Mouse (Mus musculus) urinary bladder, postnatal 14 days (tissue): ENCODE measurements around the gene Eif2b2.

Experiments used
- DNase-seq: peaks from one replicate; pipeline ENCODE4 v3.0.0; 2021; ENCODE audit warnings: low spot score

The Eif2b2 gene

GRCm38 (mm10) chr12:85252083-85252482 is 32.8 kb downstream of the Eif2b2 start:
- no peak for DNase-seq

DNA sequence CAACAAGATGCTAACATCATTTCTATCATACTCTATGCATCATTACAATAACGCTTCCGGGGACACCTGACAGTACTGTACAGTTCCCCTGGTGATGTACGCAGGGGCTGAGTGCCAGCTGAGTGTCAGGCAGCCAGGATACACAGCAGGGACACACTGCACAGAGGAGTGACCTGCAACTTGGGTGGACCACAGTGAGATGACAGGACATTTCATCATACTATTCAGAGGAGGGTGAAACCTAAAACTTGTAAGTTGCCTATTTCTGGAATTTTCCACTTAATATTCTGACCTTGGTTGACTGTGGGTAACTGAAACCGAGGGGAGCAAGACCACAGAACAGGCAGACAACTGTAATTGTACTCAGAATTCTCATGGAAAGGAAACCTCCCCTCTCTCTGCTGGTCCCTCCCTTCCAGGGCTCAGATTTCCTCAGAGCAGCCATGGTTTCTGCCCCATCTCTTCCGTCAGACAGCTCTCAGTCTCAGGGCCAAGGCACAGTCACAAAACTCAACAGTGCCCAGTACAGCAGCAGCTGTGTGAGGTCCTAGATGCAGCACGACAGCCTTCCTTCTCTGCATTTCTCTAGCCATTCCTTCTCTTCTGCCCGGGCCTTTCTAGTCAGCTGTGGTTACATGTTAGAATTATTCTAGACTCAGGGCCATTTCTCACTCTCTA is 36.9 kb downstream of the Eif2b2 start:
- no peak for DNase-seq

GRCm38 (mm10) chr12:85257008-85257639 is 37.8 kb downstream of the Eif2b2 start:
- DNase-seq = no peak

DNA sequence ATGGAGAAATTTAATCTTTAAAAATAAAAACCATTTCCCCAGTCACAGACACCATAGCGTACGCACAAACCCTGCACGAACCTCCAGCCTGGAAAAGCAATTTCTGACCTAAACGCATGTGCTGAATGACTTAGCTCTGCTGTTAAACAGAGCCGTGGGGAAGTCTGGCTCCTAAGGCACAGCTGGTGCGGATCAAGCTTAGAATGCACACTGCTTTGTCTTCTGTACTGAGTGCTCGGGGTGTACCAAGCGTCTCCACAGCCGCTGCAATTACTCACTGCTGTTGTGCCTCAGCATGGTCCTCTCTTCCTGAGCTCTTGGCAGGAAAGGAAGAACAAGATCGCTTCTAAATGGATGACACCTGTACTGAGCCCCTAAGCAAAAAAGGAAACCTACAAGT is 43.2 kb downstream of the Eif2b2 start:
- no peak for DNase-seq

- no peak for DNase-seq
Measured at GRCm38 (mm10) chr12:85263190-85263589, 43.9 kb downstream of the Eif2b2 start.

- DNase-seq = no peak
Measured at GRCm38 (mm10) chr12:85264531-85264930, 45.2 kb downstream of the Eif2b2 start.

GRCm38 (mm10) chr12:85264940-85265339 is 45.7 kb downstream of the Eif2b2 start:
- no peak for DNase-seq

DNA sequence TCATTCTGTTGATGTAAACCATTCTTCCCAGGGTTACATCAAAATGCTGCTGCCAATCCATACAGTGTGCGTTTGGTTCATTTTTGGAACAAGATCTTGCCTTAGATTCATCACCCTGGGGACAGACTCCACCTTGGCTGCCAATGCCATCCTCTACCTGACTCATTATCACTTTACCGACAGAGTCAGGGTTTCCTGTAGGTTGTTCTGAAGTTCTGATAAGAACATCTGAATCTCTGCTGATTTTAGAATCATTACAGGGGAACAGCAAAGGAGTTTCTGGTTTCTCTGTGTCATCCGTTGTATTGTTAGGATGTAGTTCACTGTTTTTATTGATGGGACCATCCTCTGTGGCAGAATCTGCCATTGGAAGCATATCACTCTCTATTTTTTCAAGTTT is 47.0 kb downstream of the Eif2b2 start:
- DNase-seq = no peak

GRCm38 (mm10) chr12:85269821-85270220 is 50.5 kb downstream of the Eif2b2 start:
- no peak for DNase-seq

DNA sequence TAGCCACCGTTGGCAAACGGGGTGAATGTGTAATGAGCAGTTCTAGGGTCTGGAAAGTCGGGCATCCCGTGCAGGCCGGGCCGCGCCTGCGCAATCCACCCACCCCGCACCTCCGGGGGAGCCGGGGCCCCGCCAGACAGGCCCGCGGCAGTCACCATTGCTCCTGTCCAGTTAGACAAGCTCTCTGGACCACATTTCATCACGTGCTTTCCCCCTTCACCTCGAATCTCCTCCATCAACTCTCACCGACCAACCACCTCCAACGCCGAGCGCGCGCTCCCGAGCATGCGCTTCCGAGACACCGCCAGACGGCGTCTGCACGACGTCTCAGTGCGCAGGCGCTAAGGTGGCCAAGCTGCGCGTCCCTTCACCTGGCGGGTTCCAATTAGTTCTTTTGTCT is 51.0 kb downstream of the Eif2b2 start, which contains the start of gene Mlh3:
TSS of gene Mlh3 (minus strand) at position 281 of the 400 bp plus-strand sequence.
- DNase-seq = peak; percentile 87

DNA sequence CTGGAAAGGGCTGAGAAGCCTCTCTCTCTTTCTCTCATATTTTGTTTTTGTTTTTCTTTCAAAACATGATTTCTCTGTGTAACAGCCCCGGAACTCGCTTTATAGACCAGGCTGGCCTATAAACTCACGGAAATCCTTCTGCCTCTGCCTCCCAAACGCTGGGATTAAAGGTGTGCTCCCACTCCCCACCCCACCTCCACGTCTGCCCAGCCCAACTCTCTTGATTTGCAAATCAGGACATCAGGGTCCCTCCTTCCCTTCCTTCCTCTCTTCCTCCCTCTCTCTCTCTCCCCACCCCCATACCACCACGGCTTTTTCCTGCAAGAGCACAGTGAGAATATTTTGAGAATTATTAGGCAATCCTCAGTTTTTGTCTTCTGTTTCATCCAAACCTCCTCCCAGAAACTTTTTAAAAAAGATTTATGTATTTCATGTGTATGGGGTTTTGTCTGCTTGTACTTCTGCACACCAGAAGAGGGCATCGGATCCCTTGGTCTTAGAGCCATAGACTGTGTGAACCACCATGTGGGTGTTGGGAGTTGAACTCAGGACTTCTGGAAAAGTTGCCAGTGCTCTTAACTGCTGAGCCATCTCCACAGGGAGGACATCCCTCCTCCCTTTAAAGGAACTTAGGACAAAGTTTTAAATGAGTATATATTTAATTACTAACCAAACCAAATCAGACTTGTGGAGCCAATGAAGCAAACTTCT is 52.0 kb downstream of the Eif2b2 start:
- DNase-seq = no peak

DNA sequence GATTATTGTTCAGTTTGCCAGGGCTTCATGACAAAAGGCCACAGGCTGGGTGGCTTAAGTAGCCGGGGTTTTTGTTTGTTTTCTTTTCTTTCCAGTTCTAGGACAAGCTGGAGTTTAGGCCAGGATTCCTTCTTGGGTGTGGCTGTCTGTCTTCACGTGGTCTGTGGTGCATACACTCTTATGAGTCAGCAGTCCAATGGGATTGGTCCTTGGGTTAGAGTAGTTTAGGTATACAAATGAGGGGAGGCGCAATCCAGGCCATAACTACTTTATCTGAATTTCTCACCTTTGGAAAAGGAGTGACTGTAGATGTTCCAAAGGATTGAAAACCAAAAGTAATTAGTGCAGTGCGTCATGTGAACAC is 52.5 kb downstream of the Eif2b2 start:
- no peak for DNase-seq

- peak; percentile 37 for DNase-seq
Measured at GRCm38 (mm10) chr12:85273508-85273907, 54.2 kb downstream of the Eif2b2 start.
